Mouse (Mus musculus) induced T-regulatory cell, adult 2 months (primary cell): Measurements from ENCODE around the gene Hba-a2.
A peak's percentile ranks its signal among the peaks of the same experiment; 100 is the strongest.
"Not testable (repeated sequence)": the region's sequence is repeated elsewhere in the genome, so short reads cannot be mapped to it uniquely, and the experiment has no call there.

Experiments used
- DNase-seq: peaks from one replicate; pipeline ENCODE4 v3.0.0-alpha.2; 2012; ENCODE audit warnings: low read depth

Hba-a2 gene

GRCm38 (mm10) chr11:32296203-32296602 is at the start of gene Hba-a2:
TSS of gene Hba-a2 (plus strand) at chr11:32296489.
- not testable (repeated sequence) for DNase-seq

DNA sequence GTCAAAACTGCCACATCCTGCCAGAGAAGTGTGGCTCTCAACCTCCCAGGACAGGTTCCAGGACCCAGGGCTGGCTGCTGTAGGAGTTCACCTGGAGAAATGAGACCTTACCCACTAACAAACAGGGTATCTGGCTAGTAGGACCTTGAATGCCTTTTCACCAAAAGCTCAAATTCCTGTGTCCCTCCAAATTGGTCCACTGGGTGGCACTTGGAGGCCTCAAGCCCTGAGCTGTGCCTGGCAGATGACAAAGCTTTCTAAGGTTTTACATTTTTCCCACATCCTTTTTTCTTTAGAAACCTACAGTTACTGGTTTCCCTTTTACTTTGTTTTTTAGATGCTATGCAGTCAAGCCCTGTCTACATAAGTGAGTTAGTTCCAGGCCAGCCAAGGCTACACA is 49.2 kb upstream of the Hba-a2 start:
- peak; percentile 39 for DNase-seq

DNA sequence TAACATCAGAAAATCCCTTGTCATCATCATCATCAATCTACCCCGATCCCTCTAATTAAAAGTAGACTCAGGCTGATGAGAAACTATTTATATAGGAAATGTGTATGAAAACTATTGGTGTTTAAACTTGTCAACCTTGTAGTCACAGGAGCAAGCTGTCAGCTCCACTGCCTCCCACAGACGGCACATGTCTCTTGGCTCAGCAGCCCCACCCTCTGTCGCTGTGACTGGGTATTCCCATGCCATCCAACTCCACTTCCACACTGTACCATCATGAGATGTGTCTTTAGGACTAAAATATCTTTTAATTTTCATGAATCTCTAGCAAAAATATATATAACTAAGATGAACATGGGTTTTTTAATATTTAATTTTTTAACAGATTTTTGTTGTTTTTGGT is 47.9 kb upstream of the Hba-a2 start:
- no peak for DNase-seq

GRCm38 (mm10) chr11:32250880-32251763 is 45.2 kb upstream of the Hba-a2 start:
- DNase-seq, result no peak

DNA sequence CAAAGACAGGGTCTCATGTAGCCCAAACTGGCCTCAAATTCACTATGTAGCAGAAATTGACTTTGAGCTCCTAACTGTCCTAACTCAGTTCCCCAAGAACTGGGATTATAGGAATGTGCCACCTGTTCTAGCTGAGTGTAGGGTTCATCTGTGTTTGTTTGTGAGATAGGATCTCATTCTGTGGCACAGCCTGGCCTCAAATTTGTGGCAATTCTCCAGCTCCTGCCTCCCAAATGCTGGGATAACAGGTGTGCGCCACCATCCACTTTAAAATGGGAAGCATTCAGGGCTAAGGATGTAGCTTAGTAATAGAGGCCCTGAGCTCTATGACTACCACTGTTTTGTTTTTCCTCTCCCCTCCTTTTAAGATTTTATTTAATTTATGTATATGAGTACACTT is 43.2 kb upstream of the Hba-a2 start:
- no peak for DNase-seq

GRCm38 (mm10) chr11:32256146-32256545 is 40.1 kb upstream of the Hba-a2 start:
- no peak for DNase-seq

DNA sequence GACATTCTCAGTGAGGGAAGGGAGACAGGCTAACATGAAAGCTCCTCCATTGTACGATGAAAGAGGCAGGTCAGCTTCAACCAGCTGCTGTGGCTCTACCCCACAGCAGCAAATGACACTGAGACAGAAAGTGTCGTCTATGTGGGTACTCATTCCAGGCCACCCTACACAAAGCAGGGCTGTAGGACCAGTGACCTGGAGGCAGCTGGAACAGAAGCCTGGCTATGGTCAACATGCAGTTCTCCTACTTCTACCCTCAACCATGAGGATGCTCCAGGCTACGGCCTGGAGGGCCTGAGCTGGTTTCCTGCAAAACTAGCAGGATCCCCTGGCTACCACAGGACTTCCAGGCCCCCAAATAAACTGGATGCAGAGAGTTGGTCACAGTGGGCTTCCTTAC is 39.7 kb upstream of the Hba-a2 start:
- no peak for DNase-seq

DNA sequence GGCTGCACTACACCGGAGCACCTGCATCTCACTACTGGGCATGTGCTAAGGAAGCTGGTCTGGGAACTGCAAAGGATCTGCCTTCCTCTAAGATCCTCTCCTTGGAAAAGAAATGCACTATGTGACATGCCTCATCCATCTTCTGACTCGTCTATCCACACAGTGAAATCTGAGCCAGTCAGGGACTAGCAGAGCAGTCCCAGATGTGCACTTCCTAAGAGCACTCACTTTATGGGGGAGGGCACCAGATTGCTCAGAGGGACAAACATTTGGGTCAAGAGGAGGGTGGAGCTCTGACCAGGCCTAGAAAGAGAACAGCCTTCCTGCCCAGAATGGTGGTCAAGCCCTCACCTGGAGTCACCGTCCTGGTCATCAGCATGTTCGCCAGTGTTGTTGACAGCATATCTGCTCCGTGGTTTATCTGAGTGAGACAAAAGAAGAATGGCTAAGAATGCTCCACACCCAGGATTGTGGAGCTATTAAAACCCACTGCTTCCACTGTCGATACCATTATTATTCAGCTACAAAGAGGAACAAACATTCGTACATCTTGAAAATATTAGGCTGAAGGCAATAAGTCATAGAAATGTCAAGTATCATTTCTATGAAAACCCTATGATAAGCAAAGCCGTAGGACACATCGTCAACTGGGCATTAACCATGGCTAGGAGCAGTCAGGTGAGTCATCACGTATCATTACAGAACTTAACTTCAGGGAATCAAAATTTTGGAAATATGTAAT is 33.4 kb upstream of the Hba-a2 start:
- no peak for DNase-seq

GRCm38 (mm10) chr11:32265117-32265738 is 31.1 kb upstream of the Hba-a2 start:
- peak; percentile 27 for DNase-seq

GRCm38 (mm10) chr11:32266194-32266593 is 30.1 kb upstream of the Hba-a2 start:
- DNase-seq, result no peak

GRCm38 (mm10) chr11:32266776-32267175 is 29.5 kb upstream of the Hba-a2 start:
- no peak for DNase-seq

- peak; percentile 96 for DNase-seq
Measured at GRCm38 (mm10) chr11:32267188-32267884, 29.0 kb upstream of the Hba-a2 start, which contains the start of gene Nprl3. TSS of gene Nprl3 (minus strand) at chr11:32267707.

- no peak for DNase-seq
Measured at GRCm38 (mm10) chr11:32267964-32268363, 28.3 kb upstream of the Hba-a2 start.

GRCm38 (mm10) chr11:32268952-32269351 is 27.3 kb upstream of the Hba-a2 start:
- DNase-seq, result no peak

DNA sequence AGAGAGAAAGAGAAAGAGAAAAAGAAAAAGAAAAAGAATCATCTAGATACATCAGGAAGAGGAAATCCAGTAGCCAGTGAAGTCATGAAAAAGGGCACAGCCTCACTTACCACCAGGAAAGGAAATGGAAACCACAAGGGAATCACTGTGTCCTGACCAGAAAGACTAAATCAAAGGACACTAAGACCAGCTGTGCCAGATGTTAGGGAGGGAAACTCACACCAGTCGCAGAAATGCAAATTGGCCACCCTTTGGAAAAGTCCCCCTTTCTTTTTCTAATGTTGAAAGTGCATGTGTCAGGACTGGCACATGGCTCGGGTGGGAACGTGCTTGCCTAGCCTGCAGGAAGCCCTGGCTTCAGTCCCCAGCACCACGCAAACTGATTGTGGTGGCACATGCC is 25.1 kb upstream of the Hba-a2 start:
- DNase-seq, result peak; percentile 26

GRCm38 (mm10) chr11:32276347-32276746 is 19.9 kb upstream of the Hba-a2 start, which contains the start of gene Hba-x:
TSS of gene Hba-x (plus strand) at chr11:32276400.
- no peak for DNase-seq

DNA sequence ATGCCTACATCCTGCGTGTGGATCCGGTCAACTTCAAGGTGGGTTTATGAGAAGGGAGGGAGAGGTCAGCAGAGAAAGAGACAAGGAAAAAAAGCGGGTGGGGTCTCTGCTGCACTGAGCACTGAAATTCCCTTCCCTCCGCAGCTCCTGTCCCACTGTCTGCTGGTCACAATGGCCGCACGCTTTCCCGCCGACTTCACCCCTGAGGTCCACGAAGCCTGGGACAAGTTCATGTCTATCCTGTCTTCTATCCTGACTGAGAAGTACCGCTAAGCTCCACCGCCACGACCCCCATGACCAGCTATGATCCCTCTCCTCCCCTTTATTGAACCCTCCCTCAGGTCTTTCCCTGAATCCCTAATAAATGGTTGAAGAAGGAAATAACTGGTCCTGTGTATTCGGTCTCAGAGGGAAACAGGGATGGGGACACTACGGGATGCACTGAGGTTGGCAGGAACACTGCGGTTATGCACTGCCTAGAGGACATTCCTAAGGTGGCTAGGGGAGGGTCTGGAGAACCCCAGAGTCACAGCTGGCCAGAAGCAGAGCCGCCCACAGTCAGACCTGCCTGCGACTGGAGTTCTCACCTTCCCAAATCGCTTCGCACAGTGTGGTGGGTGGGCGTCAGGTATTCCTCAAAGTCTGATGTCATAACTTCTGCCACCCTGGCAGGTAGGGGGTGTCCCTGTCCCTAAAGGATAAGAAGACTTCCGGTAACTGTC is 18.4 kb upstream of the Hba-a2 start:
- no peak for DNase-seq

DNA sequence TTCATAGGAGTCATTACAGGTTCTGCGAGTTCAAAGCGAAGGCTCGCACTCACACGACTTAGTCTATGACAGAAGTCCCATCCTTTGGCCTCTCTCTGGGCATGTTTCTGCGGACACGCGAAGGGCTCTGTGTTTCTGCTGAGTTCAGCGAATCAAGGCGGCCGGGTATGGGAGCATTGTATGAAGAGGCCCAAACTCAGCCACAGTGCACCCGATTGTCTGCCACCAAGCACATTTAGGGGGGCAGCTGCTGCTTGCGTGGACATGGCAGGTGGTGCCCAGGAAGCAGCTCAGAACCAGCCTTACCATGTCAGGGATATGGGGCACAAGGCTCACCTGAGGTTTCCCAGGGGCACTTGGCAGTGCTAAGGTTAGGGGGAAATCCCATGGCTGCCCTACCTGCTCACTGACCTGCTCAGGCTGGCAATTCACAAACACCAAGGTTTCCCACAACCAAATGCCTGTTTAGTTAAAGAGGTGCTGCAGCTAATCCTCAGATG is 17.8 kb upstream of the Hba-a2 start:
- DNase-seq, result no peak

- no peak for DNase-seq
Measured at GRCm38 (mm10) chr11:32280646-32281045, 15.6 kb upstream of the Hba-a2 start.

DNA sequence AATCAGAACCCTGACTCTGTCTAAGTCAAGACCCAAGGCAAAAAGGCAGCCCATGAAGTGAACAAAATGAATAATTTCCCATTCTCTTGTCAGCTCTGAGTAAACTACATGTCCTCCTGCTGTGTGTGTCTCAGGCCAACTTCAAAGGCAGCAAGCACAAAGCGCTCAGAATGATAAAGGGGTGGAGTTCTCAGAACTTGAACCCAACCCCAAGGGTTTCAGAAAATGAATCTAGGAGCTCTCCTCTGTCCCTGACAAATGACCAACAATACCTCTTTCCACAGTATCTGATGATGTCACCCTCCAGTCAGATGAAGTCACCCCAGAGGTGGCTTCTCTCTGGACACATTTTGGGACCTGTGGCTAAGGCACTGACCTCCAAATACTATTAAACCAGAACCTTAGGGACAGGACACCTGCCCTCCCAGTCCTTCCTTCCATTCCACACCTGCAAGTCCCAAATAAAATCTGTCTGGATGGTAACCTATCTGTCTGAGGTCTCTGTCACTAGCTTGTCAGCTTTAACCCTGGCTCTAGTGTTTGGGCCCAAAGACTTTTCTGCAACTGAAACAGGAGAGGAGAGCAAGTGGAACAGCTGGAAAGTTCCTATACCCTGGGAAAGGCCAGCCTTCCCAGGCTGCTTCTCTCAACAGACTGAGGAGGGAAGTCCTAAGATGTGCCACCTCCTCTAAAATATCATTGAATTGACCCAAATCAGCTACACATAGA is 14.7 kb upstream of the Hba-a2 start:
- no peak for DNase-seq
